Mouse (Mus musculus) adrenal gland, adult 18-20 months (tissue): ENCODE measurements around the gene Lsg1. TPM values are rescaled to one million over a fixed set of nuclear protein-coding genes. Genes with fewer than 3 reads are reported as not detected.

Experiments used
- DNase-seq, 2 experiments: peaks; one replicate each; pipeline ENCODE4 v3.0.0; 2021 to 2022; ENCODE audit warnings: low spot score in 2 of 2
- total RNA-seq, 2 experiments: library from RNA; stranded (reverse); gene quantifications; 1 replicate in 1 of 2; 2 replicates in 1 of 2; pipeline ENCODE4 v1.2.3; 2021

Lsg1 gene
- total RNA-seq, 2 experiments from 2014 or later, result 38.5 to 39.5 TPM

DNA sequence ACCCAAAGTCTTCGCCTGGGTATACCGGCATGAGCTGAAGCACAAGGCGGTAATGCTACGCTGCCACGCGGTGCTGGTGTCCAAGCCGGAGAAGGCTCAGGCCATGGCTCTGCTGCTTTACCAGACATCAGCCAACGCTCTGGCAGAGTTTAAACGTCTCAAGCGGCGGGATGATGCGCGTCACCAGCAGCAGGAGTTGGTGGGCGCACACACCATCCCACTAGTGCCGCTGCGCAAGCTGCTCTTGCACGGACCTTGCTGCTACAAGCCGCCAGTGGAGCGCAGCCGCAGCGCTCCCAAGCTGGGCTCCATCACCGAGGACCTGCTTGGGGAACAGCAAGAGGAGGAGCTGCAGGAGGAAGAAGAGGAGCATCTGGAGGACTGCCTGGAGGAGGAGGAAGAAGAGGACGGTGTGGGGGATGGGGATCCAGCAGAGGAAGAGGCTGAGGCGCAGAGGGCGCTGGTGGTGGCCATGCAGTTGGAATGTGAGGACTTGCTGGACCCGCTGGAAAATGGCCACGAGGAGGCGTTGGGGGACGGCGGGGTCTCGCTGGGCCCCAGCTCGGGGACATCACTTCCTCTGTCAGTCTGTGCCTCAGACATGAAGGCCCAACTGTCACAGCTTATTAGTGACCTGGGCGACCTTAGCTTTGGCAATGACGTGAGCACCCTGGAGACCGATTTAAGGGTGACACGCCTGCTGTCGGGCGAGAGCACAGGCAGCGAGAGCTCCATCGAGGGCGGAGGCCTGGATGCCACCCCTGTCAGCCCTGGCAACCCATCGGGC is 13.8 kb upstream of the Lsg1 start:
- peak; percentile 65 to 68 for DNase-seq

DNA sequence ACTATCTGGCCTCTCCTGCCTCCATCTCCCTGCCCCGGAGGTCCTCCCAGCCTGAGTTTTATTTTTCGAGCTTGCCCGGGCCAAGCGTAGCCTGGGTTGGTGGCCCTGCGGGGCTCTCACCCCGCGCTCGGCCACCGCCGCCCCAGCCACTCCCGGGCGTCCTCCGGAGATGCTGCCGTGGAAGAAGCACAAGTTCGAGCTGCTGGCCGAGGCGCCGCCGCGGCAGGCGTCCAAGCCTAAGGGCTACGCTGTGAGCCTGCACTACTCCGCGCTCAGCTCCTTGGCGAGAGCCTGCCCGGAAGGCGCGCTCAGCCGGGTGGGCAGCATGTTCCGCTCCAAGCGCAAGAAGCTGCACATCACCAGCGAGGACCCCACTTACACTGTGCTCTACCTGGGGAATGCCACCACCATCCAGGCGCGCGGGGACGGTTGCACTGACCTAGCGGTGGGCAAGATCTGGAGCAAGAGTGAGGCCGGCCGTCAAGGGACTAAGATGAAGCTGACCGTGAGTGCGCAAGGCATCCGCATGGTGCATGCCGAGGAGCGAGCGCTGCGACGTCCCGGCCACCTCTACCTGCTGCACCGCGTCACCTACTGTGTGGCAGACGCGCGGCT is 13.1 kb upstream of the Lsg1 start:
- peak; percentile 62 to 64 for DNase-seq

DNA sequence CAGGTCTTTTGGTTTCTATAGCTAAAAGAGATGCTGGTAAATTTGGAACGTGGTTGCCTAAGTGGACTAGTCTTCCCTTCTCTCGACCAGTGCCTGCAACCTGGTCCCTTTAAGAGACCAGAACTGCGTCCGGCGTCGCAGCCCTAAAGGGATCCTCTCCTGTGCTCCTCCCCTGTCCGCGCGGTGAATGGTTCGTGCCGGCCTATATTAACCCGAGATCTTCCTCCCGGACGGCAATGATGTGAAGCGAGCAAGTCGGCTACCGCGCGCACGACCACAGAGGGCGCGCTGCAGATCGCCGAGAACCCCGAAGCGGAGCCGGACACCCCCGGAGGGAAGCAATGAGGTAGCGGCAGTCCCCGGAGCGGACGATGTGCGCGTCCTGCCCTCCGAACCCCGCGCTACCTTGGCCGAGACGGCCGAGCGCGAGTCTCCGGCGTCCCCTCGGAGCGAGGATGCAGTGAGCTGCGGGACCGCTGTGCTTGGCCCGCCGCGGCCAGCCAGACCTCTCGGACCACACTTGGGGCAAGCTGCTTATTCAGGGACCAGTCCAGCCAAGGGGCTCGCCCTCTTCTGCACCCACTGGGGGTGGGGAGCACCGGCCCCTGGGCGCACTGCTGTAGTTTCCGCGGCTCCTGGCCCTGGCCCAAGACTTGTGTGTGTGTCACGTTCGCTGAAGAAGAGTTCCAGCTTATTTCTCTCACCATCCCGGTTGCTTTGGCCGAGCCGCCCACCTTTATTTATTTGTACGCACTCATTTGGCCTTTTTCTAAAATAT is 12.3 kb upstream of the Lsg1 start, which contains the start of gene Fam43a:
Gene Fam43a, plus strand, starts transcription at position 233 of the 778 bp plus-strand sequence.
- peak; percentile 94 to 96 for DNase-seq

DNA sequence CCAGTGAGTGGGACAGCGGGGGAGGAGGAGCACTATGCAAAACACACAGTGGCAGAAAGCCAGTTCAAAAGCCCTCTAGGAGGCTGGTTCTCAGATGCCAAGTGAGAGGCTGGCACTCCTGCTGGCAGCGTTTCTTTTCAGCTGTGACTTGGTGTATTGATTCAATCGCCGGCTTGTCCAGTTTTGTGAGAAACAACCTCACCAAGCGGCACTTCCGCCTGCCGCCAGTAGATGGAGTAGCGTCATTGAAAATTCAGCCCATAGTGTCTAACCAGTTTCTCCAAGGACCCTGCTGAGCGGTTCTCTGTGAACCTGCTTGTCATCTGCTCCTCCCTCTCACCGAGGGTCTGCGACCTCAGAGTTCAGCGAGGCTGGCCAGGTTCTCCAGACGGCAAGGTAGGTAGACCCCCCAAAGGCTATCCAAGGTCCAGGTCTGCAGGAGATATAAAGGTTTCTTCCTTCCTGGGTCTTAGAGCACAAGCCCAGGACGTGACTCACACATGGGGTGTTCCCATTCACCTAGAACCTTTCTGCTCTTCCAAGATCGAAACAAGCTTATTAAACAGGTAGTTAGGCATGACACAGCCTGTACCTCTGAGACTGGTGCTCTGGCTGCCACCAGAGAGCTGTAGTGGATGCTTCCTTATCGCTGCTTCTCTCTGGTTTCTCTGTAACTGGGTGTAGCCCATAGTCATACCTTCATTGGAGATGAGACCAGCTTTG is 9.7 kb upstream of the Lsg1 start:
- peak; percentile 92 for DNase-seq

DNA sequence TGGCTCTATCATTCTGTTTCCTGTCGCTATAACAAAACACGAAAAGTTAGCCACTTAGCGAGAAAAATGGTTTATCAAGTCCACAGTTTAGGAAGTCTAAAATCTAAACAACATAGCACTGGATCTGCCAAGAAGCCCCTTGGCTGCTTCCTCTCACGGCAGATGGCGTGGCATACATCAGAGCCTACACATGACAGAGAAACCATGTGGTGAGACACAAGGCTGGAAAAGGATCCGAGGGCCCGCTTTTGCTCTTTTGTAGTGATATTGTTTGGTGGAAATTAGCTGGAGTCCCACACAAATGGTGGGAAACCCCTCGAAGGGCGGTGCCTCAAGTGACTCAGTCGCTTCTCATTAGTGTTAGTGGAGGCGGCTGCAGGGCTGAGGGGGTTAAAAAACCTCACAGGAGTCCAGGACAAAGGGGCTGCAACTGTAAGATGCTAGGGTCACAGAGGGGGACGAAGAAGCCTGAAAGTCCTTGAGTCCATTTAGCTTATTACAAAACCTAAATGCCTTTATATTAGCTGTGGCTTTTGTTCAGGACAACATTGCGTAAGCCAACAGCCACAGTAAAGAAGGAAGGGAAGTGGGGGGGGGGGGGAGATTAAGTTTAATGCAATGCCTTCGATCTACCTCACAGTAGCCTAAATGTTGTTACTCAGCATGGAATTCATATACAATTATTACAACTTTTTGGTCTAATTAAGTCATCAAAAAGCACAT is 8.6 kb upstream of the Lsg1 start:
- DNase-seq, result no peak

DNA sequence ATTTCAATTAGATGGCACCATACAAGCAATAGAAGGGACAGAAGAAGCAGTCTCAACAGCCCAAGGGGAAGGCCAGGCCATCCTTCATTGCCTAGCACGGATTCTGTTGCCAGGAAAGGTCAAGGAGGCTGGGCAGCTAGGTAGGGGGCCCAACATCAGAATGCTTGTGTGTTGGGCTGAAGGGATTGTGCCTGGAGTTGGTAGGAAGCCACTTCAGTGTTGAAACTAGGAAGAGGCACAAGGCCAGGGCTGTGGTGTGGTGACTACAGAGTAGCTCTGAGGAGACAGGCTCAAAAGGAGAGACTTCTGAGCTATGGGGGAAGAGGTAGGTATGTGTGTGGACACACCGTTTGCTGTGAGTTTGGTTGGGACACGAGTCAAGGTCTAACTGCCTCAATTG is 8.0 kb upstream of the Lsg1 start:
- DNase-seq, result no peak

DNA sequence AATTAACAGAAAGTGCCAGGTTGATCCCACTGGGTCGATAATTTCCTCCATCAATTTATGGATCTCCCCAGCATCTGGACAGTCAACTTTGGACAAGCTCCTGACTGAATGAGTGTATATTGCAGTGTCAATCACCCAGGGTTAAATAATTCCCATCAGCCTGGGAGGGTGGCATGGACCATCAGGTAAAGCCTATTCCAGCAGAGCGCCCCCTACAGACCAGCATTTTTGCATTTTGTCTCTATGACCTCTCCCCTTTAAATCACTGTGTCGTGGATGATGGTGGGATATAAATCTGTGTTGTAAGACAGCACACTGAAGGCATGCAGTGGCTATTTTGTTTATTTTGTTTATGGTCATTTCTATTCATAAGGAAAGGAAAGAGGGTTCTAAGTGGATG is 4.6 kb upstream of the Lsg1 start:
- no peak for DNase-seq

DNA sequence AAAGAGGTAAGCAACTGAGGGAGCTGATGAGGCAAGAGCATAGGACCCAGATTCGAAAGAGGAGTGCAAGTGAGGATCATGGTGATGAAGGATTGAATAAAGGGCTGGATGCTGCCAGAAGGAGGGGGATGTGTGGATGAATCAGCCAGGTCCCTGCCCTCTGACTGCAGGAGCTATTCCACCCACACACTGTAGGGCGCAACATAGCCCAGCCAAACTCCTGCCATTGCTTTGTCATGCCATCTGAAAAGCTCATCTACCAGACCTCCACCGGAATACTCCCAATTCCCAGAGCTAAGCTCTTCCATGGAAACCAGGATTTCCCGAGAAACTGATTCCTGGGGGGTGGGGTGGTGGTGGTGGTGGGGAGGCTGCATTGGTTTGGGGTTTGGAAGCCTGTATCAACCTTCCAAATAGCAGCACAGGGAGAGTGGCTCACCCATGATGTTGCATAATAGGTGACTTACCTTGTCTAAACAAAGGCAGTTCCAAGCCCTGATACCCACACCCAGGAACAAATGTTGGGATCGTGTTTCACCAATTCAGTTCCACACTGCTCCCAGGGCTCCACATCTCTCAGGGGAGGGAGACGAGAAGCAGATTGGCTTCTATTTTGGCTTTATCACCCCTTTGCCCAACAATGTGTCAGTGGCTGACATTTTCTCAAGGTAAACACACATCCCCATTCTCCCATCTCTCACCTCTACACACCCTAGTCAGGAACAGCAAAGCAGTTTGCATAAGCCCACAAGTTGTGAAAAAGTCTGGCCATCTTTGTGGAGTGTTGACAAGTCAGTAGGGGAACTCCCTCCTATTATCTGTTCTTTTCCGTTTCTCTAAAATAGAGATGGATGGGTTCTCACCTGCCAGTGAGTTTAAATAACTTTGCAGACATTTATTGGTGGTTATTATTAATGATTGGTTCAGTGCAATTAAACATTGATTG is 3.1 kb upstream of the Lsg1 start:
- no peak for DNase-seq

DNA sequence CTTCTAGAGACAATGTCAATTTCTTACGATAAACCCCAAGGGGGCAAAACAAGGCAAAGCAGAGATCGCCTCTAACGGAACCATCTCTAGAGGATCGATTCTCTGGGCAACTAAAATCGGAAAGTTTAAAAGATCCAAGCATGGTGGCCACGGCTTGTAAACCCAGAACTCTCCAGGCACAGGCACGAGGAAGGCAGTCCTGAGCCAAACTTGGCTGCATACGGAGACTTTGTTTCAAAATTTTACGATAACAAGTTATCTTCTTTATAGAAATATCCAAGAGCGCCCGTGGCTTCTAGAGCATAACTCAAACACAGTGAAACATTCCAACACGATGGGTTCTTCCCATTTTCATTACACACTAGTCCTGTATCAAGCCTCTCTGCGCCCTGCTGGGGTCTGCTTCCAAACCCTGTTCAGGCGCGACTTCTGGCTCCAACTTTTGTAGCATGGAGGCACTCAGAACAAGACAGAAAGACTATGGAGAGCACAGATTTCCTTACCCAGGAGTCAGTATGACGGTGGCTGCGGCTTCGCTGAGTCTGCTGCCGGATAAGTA is 378 bp downstream of the Lsg1 start:
- no peak for DNase-seq

DNA sequence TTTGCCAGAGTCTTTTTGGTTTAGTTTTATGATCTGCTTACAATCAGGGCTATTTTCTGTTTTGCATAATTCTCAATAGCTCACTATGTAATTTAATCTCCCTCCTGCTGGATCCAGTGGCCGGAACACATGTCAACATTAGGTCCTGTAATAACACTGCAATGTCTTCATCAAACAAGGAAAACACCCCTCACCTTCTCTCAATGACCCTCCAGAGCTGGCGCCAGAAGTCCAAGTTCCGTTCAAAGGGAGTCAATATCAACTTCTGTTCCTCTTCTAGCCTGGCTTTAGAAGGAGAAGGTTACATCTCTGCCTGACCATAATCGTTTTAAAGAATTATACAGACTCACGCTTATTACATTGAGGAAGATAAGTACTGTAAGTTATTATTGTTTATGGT is 6.6 kb downstream of the Lsg1 start:
- no peak for DNase-seq

DNA sequence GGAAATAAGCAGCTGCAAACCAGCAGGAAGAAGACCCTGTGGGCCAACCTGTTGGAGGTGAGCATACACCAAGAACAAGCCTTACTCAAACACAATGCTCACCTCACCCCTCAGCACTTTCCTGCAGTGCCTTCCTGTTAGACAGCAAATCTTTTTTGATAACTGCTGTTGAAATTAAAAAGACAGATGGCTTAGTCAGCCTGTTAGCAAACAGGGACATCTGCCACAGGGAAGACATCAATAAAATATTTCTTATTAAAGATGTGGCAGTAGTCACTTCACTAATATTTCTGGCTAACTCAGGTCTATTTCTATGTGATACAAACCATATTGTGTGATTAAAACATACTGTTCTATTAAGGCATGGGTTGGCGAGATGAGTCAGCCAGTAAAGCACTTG is 11.0 kb downstream of the Lsg1 start:
- DNase-seq, result no peak

DNA sequence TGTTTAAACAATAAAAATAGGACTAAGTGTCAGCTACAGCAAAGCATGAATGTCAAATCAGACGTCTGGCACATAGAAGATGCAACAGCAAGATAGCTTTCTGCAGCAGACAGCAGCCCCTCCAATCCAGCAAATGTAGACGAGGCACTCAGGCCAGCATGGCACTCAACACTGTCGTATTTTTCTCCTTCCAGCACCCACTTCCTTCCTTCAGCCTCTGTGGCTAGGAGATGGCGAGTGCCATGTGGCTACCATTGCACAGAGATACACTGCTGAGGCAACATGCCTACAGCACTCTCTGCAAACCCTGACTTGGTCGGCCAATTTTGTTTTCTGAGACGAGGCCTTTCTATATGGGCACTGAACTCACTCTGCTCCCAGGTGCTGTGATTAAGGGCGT is 11.6 kb downstream of the Lsg1 start:
- DNase-seq, result no peak

DNA sequence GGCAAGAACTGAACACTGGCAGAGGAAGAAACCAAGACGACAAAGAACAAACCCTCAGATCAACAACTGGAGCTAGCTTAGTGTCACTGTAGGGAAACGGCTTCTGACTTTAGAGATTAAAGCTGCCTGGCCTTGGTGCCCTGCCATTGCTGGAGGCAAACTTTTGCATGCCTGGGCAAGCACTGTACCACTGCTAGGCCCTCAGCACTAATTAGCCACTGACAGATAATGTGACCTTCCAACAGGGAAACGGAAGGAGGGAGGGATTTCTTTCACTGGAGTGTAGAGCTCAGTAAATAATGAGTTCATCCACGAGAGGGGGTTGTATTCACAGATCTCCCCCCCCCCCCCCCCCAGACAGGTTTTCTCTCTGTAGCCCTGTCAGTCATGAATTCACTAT is 15.2 kb downstream of the Lsg1 start:
- no peak for DNase-seq

DNA sequence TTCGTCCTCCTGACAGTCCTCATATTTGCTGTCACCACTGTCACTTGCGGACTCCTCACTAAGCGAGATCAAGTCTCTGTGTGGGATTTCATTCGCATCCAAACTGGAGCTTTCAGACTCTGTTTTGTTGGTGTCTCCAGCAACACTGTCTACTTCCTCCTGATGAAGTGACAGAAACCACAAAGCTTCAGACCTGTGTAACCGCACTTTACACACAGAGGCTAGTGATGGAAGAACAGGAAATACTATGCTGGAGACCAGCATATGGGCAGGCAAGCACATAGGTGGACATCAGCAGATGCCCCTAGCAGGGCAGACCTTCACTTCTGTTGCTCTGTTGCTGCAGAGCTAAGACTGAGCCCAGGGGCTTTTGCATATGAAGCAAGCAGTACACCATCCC is 16.0 kb downstream of the Lsg1 start:
- DNase-seq, result no peak

DNA sequence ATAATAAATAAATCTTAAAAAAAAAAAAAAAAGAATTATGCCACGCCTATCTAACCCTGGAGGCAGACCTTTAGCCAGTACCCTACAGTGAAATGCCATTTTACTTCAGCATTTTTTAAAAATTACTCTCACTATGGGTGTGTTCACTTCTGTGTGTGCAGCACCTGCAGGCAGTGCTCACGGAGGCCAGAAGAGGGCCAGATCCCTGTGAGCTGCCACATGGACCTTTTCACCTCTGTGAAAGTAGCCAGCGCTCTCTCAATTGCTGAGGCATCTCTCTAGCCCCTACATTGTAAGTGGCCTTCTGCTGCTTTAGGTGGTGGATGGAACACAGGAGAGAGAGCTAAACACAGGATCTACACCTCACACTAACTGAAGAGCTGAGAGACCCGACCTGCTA is 17.2 kb downstream of the Lsg1 start:
- no peak for DNase-seq

DNA sequence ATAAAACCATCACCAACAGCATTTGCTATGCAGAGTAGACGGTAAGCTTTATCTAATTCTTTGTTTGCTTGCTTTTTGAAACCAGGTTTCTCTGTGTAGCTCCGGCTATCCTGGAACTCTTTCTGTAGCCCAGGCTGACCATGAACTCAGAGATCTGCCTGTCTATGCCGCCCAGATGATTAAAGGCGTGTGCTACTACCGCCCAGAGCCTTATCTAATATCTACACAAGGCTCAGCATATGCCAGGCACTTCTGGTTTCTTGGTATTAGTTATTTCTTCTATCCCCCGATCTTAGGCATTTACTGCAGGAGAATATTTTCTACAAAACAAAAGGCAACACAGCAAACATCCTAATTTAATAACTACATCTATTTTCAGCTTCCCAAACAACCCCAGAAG is 21.8 kb downstream of the Lsg1 start:
- DNase-seq, result no peak

DNA sequence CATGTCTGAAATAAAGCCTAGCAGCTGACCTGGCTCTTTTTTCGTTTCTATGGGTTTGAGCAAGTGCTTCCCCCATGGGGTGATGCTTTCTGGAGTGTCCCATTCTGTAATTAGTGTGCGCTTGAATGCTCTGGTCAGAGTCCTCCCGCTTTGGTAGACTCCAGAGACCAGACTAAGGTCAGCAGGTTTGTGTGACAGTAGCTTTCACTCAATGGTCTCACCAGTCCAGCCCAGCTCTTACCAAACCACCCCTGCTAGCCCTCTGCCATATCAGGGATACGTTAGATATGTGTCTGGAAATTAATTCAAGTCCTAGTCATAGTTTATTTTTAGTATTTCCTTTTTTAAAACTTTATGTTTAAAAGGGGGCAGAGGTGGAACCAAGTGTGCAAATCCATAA is 26.8 kb downstream of the Lsg1 start:
- DNase-seq, result no peak

DNA sequence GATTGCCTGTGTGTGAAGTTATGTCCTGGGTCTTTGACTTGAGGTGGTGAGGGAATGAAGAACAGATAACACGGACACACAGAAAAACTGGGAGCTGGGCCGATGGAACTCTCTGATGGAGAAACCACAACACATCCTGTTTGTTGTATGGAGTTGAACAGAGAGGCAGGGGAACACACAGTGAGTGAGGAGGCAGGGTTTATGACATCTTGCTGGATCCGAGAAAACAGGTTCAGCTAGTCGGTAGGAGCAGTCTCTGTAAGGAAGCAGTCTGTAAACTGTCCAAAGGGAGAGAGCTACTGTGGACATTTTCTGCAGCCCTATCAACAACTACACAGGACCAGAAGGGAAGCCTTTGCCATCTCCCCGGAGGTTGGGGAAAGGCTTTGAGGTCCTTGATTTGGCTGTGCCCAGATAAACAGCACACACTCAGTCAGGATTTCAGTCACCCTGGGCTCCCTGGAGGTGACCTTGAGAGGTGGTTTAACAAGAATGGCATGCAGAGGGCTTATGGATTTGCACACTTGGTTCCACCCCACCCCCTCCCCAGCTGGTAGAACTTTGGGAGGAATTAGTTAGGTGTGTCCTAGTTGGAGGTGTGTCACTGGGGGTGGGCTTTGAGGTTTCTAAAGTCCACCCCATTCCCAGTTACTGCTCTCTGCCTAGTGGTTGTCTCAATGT is 27.9 kb downstream of the Lsg1 start:
- no peak for DNase-seq

DNA sequence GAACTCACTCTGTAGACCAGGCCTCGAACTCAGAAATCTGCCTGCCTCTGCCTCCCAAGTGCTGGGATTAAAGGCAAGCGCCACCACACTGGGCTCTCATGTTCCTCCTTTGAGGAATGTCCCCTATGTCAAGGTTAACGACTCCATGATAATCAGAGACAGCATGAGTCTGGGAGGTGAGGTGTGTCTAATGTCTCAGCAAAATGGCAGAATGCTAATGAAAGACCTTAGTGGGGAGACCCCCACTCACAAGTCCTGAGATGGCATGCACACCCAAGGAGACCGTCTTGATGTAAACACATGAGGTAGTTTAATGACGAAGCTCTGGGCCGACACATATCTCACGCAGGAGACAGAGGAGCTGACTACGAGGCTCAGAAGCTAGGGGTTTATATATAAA is 33.3 kb downstream of the Lsg1 start:
- DNase-seq, result no peak
